Mouse (Mus musculus) E14TG2a.4 (cell line): Measurements from ENCODE around the gene Stfa3.
A peak's percentile ranks its signal among the peaks of the same experiment; 100 is the strongest.
"Not testable (repeated sequence)": the region's sequence is repeated elsewhere in the genome, so short reads cannot be mapped to it uniquely, and the experiment has no call there.

Experiments used
- H3K27me3 ChIP-seq: 2 replicates; pipeline ENCODE4 v1.6.1; 2014; ENCODE audit warnings: low read length, control low read depth; ENCODE audit not compliant: insufficient read depth
- H3K36me3 ChIP-seq: 2 replicates; pipeline ENCODE4 v1.6.1; 2014; ENCODE audit warnings: low read length, control low read depth; ENCODE audit not compliant: insufficient read depth
- H3K4me1 ChIP-seq: replicated peaks from 2 replicates; pipeline ENCODE4 v1.6.1; 2014; ENCODE audit warnings: low read depth, low read length, control low read depth
- H3K4me3 ChIP-seq: replicated peaks from 2 replicates; pipeline ENCODE4 v1.5.1; 2014; ENCODE audit warnings: mild to moderate bottlenecking, low read length
- H3K9me3 ChIP-seq: 2 replicates; pipeline ENCODE4 v1.6.1; 2014; ENCODE audit warnings: low read length, control low read depth
- CTCF ChIP-seq: conservative IDR thresholded peaks from 2 replicates; pipeline ENCODE4 v1.5.1; 2014; ENCODE audit warnings: low read length
- NANOG ChIP-seq: IDR thresholded peaks from 2 replicates; pipeline ENCODE4 v1.6.1; 2014; ENCODE audit warnings: borderline replicate concordance, low read length, mixed read lengths
- POU5F1 ChIP-seq: IDR thresholded peaks from 2 replicates; pipeline ENCODE4 v1.6.1; 2014; ENCODE audit warnings: low read length, borderline replicate concordance

Gene Stfa3

GRCm38 (mm10) chr16:36469955-36470478 is 14.8 kb upstream of the Stfa3 start:
- Histone ChIP-seq H3K4me1 (peaks cover 25% of the 10 kb centered on the region), H3K4me3 (no peak overlapping the region), H3K9me3 (no peaks in the 10 kb centered on the region), H3K36me3 (no peaks in the 10 kb centered on the region), H3K27me3 (no peaks in the 10 kb centered on the region; the same call in 1 of the 2 replicates)
- TF ChIP-seq POU5F1 (no peak), CTCF (peak; percentile 68), NANOG (no peak)

GRCm38 (mm10) chr16:36469367-36469766 is 14.2 kb upstream of the Stfa3 start:
- TF ChIP-seq CTCF (no peak), POU5F1 (no peak), NANOG (no peak)
- Histone ChIP-seq H3K4me3 (no peak overlapping the region), H3K4me1 (peaks cover 25% of the 10 kb centered on the region), H3K9me3 (no peaks in the 10 kb centered on the region), H3K27me3 (no peaks in the 10 kb centered on the region; the same call in 1 of the 2 replicates), H3K36me3 (no peaks in the 10 kb centered on the region)

GRCm38 (mm10) chr16:36468862-36469261 is 13.7 kb upstream of the Stfa3 start:
- H3K9me3 ChIP-seq = no peaks in the 10 kb centered on the region
- H3K4me3 ChIP-seq = no peak overlapping the region
- peaks cover 23% of the 10 kb centered on the region for H3K4me1 ChIP-seq
- TF ChIP-seq CTCF = peak; percentile 73
- TF ChIP-seq POU5F1 = no peak
- H3K27me3 ChIP-seq = no peaks in the 10 kb centered on the region; the same call in 1 of the 2 replicates
- H3K36me3 ChIP-seq = no peaks in the 10 kb centered on the region

GRCm38 (mm10) chr16:36467936-36468335 is 12.7 kb upstream of the Stfa3 start:
- TF ChIP-seq CTCF (no peak), NANOG (no peak), POU5F1 (no peak)
- Histone ChIP-seq H3K36me3 (no peaks in the 10 kb centered on the region), H3K4me1 (peaks cover 19% of the 10 kb centered on the region), H3K4me3 (no peak overlapping the region), H3K27me3 (no peaks in the 10 kb centered on the region; the same call in 1 of the 2 replicates), H3K9me3 (no peaks in the 10 kb centered on the region)

- Histone ChIP-seq H3K4me1 (peaks cover 9% of the 10 kb centered on the region), H3K9me3 (no peaks in the 10 kb centered on the region), H3K36me3 (no peaks in the 10 kb centered on the region), H3K27me3 (no peaks in the 10 kb centered on the region; the same call in 1 of the 2 replicates), H3K4me3 (no peak overlapping the region)
- TF ChIP-seq CTCF = no peak
- TF ChIP-seq POU5F1 = no peak
- TF ChIP-seq NANOG = no peak
Observed at GRCm38 (mm10) chr16:36465436-36465835, 10.2 kb upstream of the Stfa3 start.

GRCm38 (mm10) chr16:36464076-36464475 is 8.9 kb upstream of the Stfa3 start:
- H3K4me1 ChIP-seq = peaks cover 9% of the 10 kb centered on the region
- H3K4me3 ChIP-seq = no peak overlapping the region
- no peaks in the 10 kb centered on the region for H3K9me3 ChIP-seq
- H3K36me3 ChIP-seq = no peaks in the 10 kb centered on the region
- TF ChIP-seq NANOG (no peak), POU5F1 (no peak), CTCF (no peak)
- H3K27me3 ChIP-seq = no peaks in the 10 kb centered on the region; the same call in 1 of the 2 replicates

- TF ChIP-seq NANOG = no peak
- no peak for TF ChIP-seq POU5F1
- TF ChIP-seq CTCF = no peak
- Histone ChIP-seq H3K4me3 (no peak overlapping the region), H3K36me3 (no peaks in the 10 kb centered on the region), H3K27me3 (no peaks in the 10 kb centered on the region), H3K4me1 (peaks cover 9% of the 10 kb centered on the region), H3K9me3 (no peaks in the 10 kb centered on the region)
Observed at GRCm38 (mm10) chr16:36460426-36460825, 5.2 kb upstream of the Stfa3 start.

GRCm38 (mm10) chr16:36420979-36421378 is 34.2 kb downstream of the Stfa3 start:
- H3K9me3 ChIP-seq, H3K27me3 ChIP-seq, H3K36me3 ChIP-seq, H3K4me3 ChIP-seq, H3K4me1 ChIP-seq: not testable (repeated sequence)

GRCm38 (mm10) chr16:36408357-36408756 is 46.8 kb downstream of the Stfa3 start, which contains the start of gene Stfa2:
Gene Stfa2 (minus strand): TSS chr16:36408457.
- Histone ChIP-seq H3K4me1 (no peaks in the 10 kb centered on the region), H3K4me3 (no peak within 1 kb of the TSS), H3K9me3 (no peaks in the 10 kb centered on the region), H3K36me3 (no peaks in the 10 kb centered on the region), H3K27me3 (no peaks in the 10 kb centered on the region)
- TF ChIP-seq POU5F1 (no peak), CTCF (no peak), NANOG (no peak)
